Mouse (Mus musculus) lung, adult 2 months (tissue): ENCODE measurements around the gene Hoxa11.

Source experiments
- CTCF ChIP-seq: fragments of 200-500 bp; IDR thresholded peaks from 2 replicates; pipeline ENCODE4 v1.5.1; 2011; ENCODE audit warnings: mild to moderate bottlenecking, low read length, control low read depth; ENCODE audit not compliant: insufficient read depth
- POLR2A ChIP-seq: fragments of 200-500 bp; IDR thresholded peaks from 2 replicates; pipeline ENCODE4 v1.6.1; 2011; ENCODE audit warnings: low read depth, mild to moderate bottlenecking, control low read depth, low read length, borderline replicate concordance; ENCODE audit errors: extremely low read depth

- TF ChIP-seq CTCF (no peak), POLR2A (no peak)
Observed at GRCm38 (mm10) chr6:52239625-52240388, 5.8 kb downstream of the Hoxa11 start.
